Mouse (Mus musculus) embryo, embryonic 11.5 days (tissue): Measurements from ENCODE around the gene Ets2.
"Not testable (repeated sequence)": the region's sequence is repeated elsewhere in the genome, so short reads cannot be mapped to it uniquely, and the experiment has no call there.

Source experiments
- DNase-seq: peaks from one replicate; pipeline ENCODE4 v3.0.0-alpha.2; 2012; ENCODE audit warnings: low read depth, low spot score

The Ets2 gene

DNA sequence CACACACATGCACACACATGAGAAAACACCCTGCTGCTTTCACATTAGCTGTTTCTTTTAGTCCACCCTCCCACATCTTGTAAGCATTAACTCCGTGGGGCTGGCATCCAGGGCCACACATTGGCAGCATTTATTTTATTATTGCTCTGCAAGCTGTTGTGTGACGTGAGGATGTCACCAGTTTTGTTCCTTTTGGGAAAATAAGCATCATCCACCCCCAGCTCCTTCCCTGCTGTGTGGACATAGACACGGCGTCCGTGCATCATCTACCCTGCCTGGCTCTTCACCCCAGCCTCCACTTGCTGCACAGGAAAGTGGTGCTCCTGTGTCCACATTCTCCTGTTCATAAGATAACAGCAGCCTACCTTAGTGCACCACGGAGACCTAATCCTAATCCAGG, 27.9 kb downstream of the Ets2 start:
- no peak for DNase-seq

DNA sequence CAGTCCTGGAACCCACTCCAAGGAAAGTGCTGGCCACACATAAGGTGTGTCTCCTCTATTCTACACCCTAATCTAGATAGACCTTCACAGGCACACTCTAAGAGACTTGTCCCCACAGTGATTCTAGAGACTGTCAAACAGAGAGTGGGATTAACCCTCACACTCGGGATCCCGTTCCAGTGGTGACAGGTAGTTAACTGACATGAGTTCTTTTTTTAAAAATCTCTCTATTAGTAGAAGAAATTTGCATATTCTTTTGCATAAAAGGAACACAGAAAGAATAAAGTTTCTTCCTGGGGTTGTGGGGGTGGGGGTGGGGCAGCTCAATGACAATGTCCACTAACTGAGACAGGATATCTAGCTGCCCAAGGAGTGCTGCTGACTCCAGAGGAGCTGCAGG, 32.9 kb downstream of the Ets2 start:
- DNase-seq = no peak

DNA sequence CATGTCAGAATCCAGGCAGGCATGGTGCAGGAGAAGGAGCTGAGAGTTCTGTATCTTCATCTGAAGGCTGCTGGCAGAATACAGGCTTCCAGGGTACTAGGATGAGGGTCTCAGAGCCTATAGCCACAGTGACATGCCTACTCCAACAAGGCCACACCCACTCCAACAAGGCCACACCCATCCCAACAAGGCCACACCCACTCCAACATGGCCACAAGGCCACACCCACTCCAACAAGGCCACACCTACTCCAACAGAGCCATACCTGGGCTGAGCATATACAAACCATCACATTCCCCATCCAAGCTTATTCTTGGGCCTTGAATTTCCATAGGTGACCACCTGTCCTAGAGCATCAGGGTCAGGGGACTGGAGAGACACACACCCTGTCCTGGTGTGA, 34.2 kb downstream of the Ets2 start:
- DNase-seq = no peak

DNA sequence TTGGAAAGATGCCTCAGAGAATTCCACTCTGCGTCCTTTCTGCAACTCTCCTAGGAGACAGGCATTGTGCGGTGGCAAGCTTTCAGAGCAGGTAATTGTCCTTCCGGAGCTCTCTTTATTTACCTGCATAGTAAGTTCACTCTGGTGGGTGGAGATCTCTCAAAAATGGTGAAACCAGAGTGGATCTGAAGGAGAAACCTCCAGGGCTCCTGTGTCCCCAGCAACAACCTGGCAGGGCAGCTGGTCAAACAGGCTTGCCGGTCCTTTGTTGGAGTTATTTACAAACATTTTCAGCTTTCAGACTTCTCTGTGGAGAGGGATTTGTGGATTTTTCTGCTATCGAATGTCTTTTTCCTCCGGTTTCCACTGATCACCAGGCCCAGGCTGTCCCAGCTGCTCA, 34.6 kb downstream of the Ets2 start:
- DNase-seq = no peak

DNA sequence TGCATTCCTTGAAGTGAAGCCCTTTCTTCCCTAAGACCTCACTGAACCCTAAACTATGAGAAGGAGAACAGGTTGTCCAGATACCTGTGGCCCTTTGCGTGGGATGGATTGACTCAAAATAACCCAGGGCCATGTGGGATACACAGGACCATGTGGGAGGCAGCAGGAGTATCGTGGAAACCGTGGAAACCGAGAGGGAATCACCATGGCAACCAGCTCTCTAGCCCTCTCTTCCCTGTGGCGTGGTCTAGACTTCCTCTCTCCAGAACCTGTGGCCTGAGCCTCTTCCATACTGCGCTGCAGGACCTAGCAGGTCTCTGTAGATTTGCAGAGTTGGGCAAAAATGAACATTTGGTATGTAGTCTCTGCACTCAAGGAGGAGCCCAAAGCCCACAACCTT, 37.6 kb downstream of the Ets2 start:
- DNase-seq = no peak

DNA sequence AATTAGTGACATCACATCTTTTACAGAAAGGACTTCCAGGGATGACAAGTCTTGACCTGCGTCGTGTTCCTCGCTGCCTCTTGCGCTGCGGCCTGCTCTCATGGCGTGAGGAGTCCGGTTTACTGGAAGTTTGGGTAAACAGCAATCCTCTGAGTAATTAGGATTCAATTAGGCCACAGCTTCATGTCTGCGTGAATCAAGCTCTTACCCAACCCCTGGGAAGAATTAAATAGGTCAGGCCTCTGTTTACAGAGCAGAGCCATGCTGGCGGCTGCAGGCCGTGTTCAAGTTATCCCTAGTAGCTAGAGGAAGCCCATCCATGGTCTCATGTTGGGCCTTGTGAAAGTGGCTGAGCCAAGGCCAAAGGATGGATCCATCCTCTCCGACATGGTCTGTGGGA, 39.5 kb downstream of the Ets2 start:
- DNase-seq = no peak

DNA sequence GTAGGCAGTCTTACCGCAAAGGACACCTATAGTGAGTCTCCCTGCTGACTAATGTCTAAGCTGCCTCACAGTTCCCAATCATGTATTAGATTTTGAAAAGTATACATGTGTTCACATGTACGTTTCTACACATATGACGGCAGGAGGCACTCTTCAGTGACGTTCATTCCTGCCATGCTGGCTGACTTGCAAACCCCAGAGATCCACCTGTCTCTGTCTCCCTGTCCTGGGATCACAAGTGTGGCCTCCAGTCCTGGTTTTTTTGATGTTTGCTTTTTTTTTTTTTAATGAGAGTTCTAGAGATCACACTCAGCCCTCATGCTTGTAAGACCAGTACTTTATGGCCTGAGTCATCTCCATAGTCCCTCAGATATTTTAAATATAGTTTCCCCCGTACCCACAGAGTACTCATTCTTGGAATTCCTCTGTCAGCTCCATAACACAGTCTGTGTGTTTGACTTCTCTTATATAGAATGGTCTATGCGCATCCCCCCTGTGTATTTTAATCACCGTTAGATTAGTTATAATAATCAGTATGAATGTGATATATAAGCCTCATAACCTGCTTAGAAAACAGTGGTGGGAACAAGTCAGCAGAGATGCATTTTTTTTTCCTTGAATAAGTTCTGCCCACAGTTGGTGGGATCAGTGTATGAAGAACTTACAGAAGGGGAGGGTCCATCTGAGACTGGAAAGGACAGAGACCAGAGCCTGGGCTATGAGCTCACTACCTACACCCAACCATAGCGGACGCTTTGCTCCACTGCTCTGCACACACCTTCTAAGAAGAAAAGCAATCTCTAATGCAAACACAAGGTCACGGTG, 40.3 kb downstream of the Ets2 start:
- no peak for DNase-seq

DNA sequence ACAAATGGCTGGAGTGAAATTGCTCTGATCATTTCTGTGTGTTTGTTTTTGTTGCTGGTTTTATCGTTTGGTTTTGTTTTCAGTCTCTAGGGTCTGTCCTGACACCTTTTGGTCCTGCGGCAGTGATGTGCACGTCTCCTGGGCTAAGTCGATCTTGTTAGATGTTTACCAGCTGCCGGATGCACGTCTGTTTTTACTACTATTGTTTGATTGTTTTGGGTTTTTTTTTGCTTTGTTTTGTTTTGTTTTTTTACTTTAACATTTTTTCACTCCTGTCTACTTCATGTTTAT, 40.8 kb downstream of the Ets2 start:
- no peak for DNase-seq

DNA sequence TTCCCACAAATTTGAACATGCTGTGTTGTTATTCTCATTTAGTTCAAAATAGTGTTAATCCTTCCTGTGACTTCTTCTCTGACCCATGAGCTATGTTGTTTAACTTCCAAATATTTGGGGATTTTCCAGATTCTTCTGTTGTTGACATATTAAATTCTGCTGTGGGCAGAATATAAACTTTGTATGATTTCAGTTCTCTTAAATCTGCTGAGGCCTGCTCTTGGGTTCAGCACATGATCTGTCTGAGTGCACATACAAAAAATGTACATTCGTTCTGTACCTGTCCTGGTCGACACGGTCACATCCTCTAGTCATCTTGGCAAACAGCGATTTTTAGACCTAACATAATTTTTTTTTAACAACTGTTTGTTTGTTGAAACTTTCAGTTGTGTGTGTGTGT, 41.2 kb downstream of the Ets2 start:
- DNase-seq = no peak

DNA sequence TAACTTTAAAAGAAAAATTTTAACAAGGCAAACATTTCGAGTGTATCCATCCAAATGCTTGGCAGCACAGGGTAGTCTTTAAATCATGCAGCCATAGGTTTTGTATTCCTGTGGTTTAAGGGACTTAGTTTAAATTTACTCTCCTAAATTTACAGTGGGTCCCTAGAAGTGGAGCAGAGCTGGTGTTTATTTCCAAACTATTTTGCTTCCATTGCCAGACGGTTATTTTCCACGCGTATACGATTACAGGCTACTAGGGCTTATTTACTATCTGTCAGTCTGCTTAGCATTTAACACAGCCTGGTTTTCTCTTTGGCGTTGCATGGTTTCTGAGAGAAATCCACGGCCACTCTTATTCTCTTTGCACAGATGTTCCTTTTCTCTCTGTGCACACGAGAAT, 42.9 kb downstream of the Ets2 start:
- DNase-seq = no peak

DNA sequence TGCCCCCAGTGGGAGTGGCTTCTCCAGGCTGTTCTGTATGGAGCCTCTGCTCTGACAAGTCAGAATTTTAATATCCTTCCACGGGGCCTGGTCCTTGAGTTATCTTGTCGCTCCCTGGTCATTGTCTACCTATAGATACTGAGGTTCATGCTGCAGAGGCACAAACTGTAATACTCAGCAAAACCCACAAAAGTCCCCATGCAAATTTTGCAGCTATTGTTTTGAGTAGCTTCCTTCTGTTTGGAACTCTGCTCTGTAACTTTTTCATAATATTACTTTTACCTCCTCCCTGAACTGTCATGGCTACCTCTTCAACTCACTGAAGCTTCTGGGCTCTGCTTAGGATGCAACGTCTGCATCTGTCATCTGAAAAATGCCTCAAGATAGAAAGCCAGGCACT, 43.8 kb downstream of the Ets2 start:
- DNase-seq = no peak

DNA sequence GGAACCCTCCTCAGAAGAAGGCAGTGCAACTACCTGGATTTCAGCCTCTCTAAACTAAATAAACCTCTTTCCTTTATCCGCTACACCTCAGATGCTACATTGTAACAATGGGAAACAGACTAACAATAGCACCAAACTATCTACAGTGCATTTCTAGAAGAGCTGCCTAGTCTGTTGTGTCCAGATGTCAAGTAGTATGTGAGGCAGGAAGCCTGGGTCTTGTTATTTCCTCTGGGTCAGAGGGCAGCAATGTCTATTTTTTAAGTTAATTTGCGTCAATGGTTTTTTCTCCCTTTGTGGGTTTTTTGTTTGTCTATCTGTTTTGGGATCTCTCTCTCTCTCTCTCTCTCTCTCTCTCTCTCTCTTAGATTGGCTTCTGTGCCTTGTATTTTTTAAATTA, 44.7 kb downstream of the Ets2 start:
- no peak for DNase-seq

DNA sequence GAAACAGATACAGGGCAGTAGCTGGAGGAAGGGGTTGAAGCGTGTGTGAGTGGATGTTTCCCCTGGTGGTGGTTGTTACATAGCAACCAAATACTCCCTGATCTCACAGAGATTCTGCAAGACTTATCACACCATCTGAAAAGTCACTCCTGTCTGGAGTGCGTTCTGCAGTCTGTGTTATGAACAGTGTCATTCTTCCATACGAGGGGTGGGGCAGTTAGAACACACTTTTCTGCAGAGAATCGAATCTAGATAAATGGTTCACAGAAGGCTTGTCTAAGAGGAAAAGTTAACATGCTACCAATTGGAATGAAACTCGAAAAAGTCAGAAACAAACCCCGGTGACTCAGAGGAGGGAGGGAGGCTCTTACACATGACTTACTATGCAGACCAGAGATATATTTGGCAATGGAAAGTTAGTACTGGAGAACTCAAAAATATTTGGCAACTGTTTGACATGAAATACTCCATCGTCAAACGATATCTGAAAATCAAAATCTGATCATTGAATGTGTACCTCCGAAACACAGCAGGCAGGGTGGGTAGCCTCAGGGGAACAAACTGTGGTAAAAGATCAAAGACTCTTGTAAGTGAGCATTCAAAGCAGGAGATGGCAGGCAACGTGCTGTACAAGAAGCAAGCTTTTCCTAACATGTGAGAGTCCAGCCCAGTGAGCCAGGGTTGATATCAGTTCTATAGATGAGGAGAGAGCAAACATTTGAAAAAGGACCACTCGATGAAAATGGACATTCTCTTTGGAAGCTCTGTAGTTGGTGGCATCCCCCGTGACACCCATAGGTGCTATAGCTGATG, 47.6 kb downstream of the Ets2 start:
- DNase-seq = no peak

DNA sequence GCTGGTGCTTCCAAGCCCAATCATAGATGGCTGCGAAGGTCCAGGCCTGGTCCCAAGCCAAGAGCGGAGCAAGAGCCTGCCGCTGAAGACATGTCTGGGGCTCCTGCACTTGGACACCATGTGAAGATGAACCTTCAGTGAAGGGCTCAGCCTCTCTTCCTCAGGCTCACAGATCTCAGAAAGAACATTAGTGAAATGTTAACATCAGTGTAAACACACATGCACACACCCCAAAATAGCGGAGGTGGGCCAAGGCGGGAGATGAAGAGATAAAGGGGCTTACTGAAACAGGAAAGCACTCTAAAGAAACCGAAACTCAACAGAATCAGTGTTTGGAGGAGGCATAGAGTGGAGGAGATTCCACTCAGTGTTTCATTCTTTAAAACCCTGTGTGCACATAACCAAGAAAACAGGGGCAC, 48.3 kb downstream of the Ets2 start:
- DNase-seq = no peak

DNA sequence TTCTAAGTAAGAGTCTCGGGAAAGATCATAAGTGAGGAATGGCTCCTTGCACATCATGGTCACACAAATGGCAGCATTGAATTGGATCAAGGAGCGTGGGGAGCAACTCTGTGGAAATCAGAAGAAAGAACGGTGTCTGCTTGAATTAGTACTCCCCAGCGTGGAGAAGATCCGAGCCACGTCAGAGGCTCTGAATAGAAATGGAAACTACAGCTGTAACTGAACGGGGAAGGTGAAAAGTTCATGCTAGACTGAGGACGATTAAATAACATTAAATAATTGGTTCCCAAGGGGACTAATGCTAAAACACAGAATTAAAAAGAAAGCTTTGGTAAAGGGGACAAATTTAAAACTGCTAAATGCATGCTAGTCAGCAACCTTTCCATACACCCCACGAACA, 50.6 kb downstream of the Ets2 start:
- no peak for DNase-seq

DNA sequence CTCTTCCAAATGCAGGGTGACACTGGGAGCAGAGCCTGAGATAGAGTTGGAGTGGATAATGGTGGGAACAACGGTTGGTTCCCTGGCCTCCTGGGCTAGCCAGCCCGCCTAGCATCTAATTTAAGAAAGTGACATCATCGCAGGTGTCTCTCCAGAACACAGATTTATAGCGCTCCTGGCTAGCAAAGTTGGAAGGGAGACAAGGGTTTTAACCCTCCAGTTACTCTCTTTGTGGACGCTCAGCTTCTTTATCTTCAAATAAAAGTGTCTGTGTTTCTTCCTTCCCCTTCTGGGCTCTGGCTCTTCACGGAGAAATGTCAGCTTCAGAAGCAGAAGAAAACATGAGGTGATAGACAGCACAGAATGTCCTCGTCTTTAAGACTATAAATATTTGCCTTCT, 51.4 kb downstream of the Ets2 start:
- DNase-seq = no peak

DNA sequence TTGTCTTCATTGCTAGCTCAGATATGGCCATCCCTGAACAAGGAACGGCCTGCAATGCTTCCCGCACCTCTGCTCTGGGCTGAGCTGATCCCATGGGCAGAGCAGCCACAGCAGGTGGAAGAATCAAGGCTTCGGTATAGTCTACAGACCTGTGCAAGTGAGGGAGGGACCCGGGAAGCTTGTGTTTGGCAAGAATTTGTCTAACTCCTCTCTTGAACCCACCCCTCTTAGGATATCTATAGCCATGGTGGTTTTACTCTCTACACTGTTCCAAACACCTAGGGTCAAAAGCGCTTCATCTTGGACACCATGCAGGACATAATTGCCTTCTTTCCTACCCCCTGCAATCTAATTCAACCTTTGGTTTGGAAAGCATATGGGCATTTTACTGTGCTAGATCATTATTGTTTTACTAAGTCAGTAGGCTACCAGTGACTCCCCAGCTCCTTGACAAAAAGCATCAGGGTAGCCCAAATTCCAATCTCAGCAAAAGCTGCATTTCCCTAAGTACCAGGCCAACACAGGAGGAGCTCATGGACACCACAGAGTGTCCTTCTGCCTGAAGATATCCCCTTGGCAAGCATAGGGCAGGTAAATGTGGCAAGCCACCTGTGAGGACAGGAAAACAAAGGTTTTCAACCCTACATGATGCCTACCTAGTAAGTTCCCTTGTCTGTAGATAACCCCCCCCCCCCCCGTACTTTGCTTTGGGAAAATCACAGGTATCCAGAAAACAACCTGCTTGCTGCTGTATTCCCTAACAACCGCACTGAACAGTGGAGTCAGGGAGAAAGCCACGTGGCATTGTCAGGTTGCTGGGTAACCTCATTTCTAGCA, 57.5 kb downstream of the Ets2 start:
- no peak for DNase-seq

DNA sequence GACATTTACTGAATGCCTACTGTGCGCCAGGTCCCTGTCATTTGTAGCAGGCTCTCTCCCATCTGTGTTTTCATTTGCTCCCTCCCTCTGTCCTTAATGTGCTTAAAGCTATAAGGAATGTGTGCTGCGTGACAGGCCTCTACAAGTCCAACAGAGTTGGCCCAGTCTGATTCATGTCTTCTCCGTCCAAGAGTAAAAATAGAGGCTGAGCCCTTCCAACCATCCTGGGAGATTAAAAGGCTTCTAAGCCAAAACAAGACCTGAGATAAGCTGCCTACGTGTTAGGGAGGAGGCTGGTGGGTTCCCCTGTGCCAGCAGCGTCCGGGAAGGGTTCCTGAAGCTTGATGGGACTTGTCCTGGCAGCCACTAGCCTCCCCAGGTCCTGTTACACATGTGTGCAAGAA, 58.1 kb downstream of the Ets2 start:
- DNase-seq = no peak

DNA sequence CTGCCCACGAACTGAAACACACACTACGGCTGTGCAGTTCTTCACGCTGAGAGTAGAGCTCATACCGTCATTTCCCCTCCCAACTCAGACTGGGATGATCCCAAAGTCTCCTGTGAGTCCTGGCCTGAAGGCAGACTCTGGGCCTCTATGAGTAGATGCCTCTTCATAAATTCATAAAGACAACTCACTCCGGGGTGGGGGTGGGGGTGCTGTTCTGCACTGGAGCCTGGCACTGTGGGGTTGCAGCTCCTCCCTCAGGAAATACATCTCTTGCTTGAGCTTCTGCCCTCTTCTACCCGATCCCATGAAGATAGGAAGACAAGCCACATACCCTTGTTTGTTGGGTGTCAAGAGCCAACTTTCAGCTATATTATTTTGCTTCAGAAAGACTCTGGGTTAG, 59.9 kb downstream of the Ets2 start:
- no peak for DNase-seq

DNA sequence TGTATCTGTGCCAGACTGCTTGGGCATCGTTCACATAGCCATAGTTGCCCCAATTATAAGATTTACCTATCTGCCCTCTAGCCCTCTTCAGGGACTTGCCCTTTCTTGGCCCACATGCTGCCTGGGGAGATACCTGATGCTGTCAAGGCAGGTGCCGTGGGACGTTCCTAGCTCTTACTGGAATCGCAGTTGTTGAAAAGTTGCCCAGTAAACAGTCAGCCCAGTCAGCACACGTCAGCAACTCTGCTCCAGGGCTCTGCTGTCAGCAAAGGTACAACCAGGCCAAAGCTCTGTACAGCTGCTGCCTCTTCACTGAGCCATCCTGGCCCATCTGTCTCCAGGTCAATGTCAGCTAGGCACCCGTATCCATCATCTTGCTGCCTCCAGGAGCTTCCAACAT, 61.3 kb downstream of the Ets2 start:
- DNase-seq = no peak

DNA sequence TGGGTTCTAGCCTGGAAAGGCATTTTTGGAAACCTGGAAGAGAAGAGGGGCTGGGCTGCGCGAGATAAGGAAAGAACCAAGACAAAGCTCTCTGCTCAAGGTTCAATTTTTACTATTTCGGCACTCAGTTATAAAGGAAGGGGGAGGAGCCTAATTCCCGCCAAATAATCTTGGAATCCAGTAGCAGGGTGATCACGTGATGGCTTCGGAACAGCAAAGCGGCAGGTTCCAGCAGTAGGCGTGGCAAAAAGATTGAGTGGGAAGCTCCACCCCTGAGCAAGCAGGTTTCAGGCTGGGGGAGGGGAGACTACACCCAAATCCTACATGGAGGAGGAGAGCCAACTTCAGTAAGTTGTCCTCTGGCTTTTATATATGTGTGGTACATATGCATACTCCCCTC, 62.2 kb downstream of the Ets2 start:
- DNase-seq = not testable (repeated sequence)

DNA sequence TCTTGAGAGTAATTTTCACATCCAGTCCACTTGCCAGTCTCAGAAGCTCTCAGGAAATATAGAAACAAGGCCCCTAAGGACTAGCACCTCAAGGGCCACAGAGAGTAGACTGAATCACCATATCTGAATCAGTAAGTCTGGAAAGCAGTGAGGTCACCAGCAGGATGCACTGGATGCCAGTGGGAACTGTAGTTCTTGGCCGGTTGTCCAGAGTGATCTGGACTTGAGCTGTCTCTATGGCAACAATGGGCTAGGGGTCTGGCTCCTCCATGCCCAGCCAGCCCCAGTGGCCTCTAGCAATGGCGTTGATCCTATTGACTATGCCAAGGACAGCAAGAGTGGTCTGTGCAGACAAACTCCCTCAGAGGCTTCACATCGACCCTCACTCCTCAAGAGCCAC, 64.3 kb downstream of the Ets2 start:
- DNase-seq = no peak

DNA sequence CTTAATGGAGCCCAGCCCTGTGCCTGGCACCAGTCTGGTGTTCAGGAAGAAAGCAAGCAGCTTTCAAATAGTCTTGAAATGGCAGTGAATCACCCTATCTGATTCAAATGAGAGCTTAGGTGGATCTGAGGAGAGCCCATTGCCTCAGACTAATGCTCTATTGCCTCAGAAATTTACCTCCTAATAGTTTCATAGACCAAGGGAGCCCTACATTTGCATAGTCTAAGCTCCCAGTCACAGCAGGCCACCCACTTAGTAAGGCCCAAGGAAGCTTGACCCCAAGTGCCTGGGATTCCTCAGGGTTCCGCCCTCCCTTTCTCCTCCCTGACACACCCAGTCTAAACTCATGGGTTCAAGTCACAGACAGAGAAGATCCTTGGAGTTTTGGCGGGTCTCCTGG, 65.4 kb downstream of the Ets2 start:
- DNase-seq = no peak
